Mouse (Mus musculus): ENCODE results near the gene Cilp. TPM values are rescaled to one million over a fixed set of nuclear protein-coding genes. Genes with fewer than 3 reads are reported as not detected.
A peak's percentile ranks its signal among the peaks of the same experiment; 100 is the strongest.
"Not testable (repeated sequence)": the region's sequence is repeated elsewhere in the genome, so short reads cannot be mapped to it uniquely, and the experiment has no call there.

Cilp gene
- polyA plus RNA-seq, 1 experiment from 2014 or later, result not detected

DNA sequence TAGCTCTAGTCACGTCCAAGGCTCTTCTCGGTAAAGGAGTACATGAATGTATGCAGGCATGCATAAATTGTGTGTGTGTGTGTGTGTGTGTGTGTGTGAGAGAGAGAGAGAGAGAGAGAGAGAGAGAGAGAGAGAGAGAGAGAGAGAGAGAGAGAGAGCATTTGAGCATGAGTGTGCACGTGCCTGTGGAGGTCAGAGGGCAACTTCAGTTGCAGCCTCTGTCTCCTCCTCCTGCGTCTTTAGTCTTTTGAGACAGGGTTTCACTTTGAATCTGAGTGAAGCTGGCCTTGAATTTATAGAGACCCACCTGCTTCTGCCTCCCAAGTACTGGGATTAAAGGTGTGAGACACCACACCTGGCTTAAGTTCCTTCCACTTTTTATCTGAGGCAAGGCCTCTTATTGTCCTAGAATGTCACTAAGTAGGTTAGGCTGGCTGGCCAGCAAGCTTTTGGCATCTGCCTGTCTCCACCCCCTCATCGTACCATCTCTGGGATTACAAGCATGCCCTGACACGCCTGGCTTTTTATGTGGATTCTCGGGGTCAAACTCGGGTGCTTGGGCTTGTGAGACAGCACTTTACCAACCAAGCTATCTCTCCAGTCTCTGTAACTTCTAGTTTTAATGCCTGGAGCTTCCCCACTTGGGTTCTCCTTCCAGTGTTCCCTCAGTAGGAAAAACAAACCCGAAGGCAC lies 7.6 kb upstream of the Cilp start:
- no peaks in the 10 kb centered on the region for H3K9me3 ChIP-seq
- no peaks in the 10 kb centered on the region for H3K36me3 ChIP-seq (replicated peaks)
- no peaks in the 10 kb centered on the region for H3K27me3 ChIP-seq (ENCODE audit: poor library complexity, severe bottlenecking)
- no peak for DNase-seq (ENCODE audit: extremely low spot score, low spot score)
- H3K27ac ChIP-seq, result no peak overlapping the region
- WGBS, result 74% methylated on average over 9 of the region's 9 CpGs
- H3K4me3 ChIP-seq, result no peak overlapping the region
- 0 out of 2 replicates have a peak, but pooled peaks cover 7% of the 10 kb centered on the region for H3K4me1 ChIP-seq

DNA sequence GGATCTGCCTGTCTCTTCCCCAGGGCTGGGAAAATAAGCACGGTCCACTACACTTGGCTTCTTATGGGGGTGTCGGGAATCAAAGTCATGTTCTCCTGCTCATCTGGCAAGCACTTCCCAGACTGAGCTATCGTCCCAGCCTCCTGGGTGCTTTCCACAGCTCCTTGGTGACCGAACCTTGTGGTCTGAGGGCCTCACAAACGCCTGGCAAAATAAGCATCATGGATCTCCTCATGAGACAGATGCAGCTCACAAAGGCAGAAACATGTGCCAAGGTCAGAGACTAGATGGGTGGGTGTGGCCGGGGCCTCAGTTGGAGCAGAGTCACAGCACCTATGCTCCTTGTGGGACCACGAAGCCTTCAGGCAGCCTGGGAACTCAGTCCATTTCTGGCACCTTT lies 5.6 kb upstream of the Cilp start:
- no peaks in the 10 kb centered on the region for H3K9me3 ChIP-seq
- 0 out of 2 replicates have a peak, but pooled peaks cover 7% of the 10 kb centered on the region for H3K4me1 ChIP-seq
- 86% methylated on average over 7 of the region's 7 CpGs for WGBS
- H3K27me3 ChIP-seq (ENCODE audit: poor library complexity, severe bottlenecking), result no peaks in the 10 kb centered on the region
- H3K4me3 ChIP-seq, result no peak overlapping the region
- H3K27ac ChIP-seq, result no peak overlapping the region
- no peak for DNase-seq (ENCODE audit: extremely low spot score, low spot score)
- no peaks in the 10 kb centered on the region for H3K36me3 ChIP-seq (replicated peaks)

DNA sequence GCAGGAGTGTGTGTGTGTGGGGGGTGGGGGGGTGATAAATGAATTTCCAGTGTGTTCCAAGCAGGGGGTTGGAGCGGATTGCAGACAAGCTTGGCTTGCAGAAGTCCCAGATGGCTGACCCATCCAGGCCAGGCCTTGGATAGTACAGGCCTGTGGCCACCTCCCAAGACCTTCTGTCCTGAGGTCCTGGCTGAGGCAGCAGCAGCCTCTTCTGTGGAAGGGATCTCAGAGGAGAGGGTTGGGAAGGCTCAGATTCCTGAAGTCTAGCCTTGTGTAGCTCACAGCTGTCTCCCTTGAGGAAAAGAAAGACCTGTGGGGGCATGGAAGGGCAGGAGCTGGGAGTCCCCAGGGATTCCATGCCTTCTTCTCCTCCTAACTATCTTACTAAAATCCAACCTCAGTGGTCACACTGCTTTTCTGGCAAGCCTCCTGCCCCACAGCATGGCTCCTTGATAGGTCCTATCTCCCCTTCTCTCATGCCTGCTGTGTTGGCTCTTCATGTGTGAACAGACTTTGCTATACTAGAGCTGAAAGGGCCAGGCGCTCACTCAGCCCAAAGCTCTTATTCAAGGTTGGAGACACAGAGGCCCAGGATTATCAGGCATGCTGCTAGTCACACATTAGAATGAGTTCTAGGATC lies 3.3 kb upstream of the Cilp start:
- no peak overlapping the region for H3K4me3 ChIP-seq
- peaks cover 21% of the 10 kb centered on the region for H3K27me3 ChIP-seq (ENCODE audit: poor library complexity, severe bottlenecking)
- 90% methylated on average over 2 of the region's 2 CpGs for WGBS
- peaks cover 19% of the 10 kb centered on the region for H3K4me1 ChIP-seq
- no peaks in the 10 kb centered on the region for H3K36me3 ChIP-seq (replicated peaks)
- H3K27ac ChIP-seq, result 0 out of 2 replicates have a peak overlapping the region, but pooled peaks have one; percentile 20
- DNase-seq (ENCODE audit: extremely low spot score, low spot score), result no peak
- no peaks in the 10 kb centered on the region for H3K9me3 ChIP-seq

DNA sequence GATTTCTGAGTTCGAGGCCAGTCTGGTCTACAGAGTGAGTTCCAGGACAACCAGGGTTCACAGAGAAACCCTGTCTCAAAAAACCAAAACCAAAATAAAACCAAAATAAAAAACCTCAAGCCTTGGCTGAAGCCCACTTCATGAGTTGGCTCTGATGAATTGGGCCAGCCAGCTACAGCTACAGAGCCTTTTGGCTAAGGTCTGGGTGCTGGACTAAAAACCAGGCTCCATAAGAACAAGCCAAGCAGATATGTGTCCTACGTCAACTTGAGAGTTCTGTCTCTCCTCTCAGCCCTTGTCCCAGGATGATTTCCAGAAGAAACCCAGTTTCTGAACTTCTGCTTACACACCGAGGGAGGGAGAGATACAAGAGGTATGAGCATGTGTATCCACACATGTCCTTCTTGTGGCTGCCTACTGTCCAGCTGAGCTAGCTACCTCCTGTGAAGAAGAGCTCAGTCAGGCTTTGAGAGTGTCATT lies 2.3 kb upstream of the Cilp start:
- Histone ChIP-seq H3K4me3 (no peak overlapping the region), H3K4me1 (peaks cover 28% of the 10 kb centered on the region), H3K27ac (no peak overlapping the region), H3K9me3 (no peaks in the 10 kb centered on the region), H3K27me3 (ENCODE audit: poor library complexity, severe bottlenecking) (peaks cover 21% of the 10 kb centered on the region), H3K36me3 (replicated peaks) (no peaks in the 10 kb centered on the region)
- no peak for DNase-seq (ENCODE audit: extremely low spot score, low spot score)
- 92% methylated on average over 3 of the region's 3 CpGs for WGBS

DNA sequence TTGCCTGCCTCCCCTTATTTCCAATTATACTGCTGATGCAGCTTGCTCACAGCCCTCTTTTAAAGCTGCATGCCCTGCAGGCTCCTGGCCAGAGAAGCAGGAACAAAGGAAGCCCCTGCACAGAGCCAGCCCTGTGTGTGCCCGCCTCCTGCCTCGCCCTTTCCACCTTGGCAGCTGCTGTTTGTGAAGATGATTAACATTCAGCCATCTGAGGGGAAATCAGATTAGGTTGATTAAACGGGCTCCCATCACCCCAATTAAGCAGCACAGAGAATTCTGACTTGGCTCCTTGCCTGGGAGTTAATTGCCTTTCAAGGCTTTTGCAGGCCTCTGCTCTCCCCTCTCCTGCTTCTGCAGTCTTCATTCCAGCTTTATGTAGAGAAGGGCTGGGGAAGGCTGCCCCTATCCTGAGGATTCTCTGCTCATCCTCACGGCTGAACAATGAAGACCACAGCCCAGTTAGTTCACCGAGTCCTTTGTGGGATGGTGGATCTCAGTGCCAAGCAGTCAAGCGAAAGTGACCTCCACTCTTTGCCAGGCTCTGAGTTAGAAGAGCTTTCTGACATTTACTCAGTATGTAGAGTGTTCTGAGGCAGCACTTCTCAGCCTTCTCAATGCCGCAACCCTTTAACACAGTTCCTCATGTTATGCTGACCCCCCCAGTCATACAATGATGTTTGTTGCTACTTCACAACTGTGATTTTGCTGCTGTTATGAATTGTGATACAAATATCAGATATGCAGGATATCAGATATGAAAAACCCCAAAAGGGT lies 2.9 kb downstream of the Cilp start:
- Histone ChIP-seq H3K36me3 (replicated peaks) (no peaks in the 10 kb centered on the region), H3K4me1 (peaks cover 58% of the 10 kb centered on the region), H3K27ac (peak overlapping the region; percentile 79), H3K9me3 (no peaks in the 10 kb centered on the region), H3K4me3 (0 out of 2 replicates have a peak overlapping the region, but pooled peaks have one; percentile 1), H3K27me3 (ENCODE audit: poor library complexity, severe bottlenecking) (peaks cover 47% of the 10 kb centered on the region)
- peak; percentile 76 for DNase-seq (ENCODE audit: extremely low spot score, low spot score)
- 20% methylated on average over 7 of the region's 7 CpGs for WGBS

DNA sequence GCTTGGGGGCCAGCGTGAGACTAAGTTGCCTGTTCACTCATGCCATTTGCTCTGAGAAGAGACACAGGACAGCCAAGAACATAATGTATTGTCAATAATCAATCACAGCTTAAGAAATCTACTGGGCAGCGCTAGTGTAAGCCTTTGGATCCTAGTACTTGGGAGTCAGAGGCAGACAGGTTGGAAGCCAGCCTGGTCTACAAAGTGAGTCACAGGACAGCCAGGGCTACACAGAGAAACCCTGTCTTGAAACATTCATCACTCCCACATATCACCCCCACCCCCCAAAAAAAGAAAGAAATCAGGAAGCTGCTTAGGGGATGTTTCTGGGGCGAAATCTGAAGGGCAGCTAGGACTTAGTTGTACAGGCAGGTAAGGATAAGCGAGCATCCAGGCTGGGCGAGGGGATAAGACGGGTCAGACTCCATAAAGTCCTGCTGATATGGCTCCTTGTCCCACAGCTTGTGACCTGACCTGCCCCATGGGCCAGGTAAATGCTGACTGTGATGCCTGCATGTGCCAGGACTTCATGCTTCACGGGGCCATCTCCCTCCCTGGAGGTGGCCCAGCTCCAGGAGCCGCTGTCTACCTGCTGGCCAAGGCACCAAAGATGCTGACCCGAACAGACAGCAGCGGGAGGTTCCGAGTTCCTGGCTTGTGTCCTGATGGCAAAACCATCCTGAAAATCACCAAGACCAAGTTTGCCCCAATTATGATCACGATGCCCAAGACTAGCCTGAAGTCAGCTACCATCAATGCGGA lies 8.2 kb downstream of the Cilp start:
- H3K9me3 ChIP-seq, result no peaks in the 10 kb centered on the region
- no peak overlapping the region for H3K4me3 ChIP-seq
- peaks cover 30% of the 10 kb centered on the region for H3K4me1 ChIP-seq
- peaks cover 26% of the 10 kb centered on the region for H3K27me3 ChIP-seq (ENCODE audit: poor library complexity, severe bottlenecking)
- no peaks in the 10 kb centered on the region for H3K36me3 ChIP-seq (replicated peaks)
- no peak for DNase-seq (ENCODE audit: extremely low spot score, low spot score)
- no peak overlapping the region for H3K27ac ChIP-seq
- 88% methylated on average over 13 of the region's 13 CpGs for WGBS

DNA sequence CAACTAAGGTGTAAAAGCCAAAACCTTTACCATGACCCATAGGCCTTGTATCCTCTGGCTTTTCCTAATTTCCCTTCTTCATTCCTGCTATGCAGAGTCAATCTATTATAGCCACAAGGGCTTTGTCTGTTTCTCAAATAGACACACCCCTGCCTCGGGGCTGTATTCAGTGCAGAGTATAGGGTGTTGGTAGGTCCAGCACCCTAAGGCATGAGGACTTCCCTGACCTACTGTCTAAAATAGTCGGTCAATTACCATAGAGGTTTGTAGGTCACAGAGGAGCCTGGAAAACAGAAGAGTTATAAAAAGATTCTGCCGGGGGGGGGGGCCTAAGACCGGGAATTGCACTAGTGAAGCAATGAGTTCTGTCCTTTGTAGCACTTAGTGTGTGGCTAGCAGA lies 8.9 kb downstream of the Cilp start:
- Histone ChIP-seq H3K36me3 (replicated peaks) (no peaks in the 10 kb centered on the region), H3K27ac (no peak overlapping the region), H3K4me3 (no peak overlapping the region), H3K9me3 (no peaks in the 10 kb centered on the region), H3K4me1 (peaks cover 23% of the 10 kb centered on the region), H3K27me3 (ENCODE audit: poor library complexity, severe bottlenecking) (peaks cover 24% of the 10 kb centered on the region)
- DNase-seq (ENCODE audit: extremely low spot score, low spot score), result no peak
- 90% methylated on average over 4 of the region's 4 CpGs for WGBS

DNA sequence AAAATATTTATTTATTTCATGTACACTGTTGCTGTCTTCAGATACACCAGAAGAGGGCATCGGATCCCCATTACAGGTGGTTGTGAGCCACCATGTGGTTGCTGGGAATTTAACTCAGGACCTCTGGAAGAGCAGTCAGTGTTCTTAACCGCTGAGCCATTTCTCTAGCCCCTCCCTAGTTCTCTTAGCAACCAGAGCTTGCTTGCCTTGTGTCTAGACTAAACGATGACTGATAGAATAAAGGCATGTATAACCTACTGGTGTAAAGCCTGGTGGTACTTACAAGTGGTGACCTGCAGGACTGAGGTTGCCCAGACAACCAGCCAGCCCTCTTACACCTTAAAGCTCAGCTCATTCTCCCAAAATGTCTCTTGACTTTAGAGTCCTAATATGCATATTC lies 9.9 kb downstream of the Cilp start:
- H3K27me3 ChIP-seq (ENCODE audit: poor library complexity, severe bottlenecking), result peaks cover 14% of the 10 kb centered on the region
- not testable (repeated sequence) for H3K4me3 ChIP-seq; H3K9me3 ChIP-seq; DNase-seq (ENCODE audit: extremely low spot score, low spot score); H3K36me3 ChIP-seq (replicated peaks); H3K27ac ChIP-seq
- WGBS, result 88% methylated on average over 3 of the region's 3 CpGs
- H3K4me1 ChIP-seq, result peaks cover 15% of the 10 kb centered on the region

DNA sequence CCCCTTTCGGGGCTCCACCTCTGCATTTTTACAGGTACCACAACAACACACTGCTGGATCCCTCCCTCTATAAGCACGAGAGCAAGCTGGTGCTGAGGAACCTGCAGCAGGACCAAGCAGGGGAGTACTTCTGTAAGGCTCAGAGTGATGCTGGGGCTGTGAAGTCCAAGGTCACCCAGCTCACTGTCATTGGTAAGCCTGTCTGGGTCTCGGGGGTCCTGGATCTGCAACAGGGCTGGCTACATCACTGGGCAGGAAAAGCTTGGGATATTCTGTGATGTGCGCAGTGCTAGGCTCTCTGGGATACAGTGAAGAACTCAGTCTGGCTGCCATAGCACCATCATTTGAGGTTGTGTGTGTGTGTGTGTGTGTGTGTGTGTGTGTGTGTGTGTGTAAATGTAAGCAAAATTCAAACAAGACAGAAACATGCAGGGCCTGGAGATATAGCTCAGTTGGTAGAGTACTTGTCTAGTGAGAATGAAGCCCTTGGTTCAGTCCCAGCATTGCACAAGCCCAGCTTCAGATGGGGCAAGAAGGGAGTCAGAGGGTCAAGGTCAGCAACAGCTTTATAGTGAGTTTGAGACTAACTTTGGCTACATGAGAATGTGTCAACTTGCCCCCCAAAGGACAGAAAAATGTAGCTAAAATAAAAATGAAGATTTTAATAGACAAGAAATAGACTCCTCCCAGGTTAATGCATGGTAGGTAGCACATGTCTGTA lies 11.0 kb downstream of the Cilp start:
- peaks cover 3% of the 10 kb centered on the region; the same call in 1 of the 2 replicates for H3K27me3 ChIP-seq (ENCODE audit: poor library complexity, severe bottlenecking)
- H3K4me1 ChIP-seq, result peaks cover 10% of the 10 kb centered on the region
- no peak overlapping the region for H3K4me3 ChIP-seq
- H3K27ac ChIP-seq, result no peak overlapping the region
- DNase-seq (ENCODE audit: extremely low spot score, low spot score), result no peak
- no peaks in the 10 kb centered on the region for H3K9me3 ChIP-seq
- WGBS, result 86% methylated on average over 4 of the region's 4 CpGs
- no peaks in the 10 kb centered on the region for H3K36me3 ChIP-seq (replicated peaks)

DNA sequence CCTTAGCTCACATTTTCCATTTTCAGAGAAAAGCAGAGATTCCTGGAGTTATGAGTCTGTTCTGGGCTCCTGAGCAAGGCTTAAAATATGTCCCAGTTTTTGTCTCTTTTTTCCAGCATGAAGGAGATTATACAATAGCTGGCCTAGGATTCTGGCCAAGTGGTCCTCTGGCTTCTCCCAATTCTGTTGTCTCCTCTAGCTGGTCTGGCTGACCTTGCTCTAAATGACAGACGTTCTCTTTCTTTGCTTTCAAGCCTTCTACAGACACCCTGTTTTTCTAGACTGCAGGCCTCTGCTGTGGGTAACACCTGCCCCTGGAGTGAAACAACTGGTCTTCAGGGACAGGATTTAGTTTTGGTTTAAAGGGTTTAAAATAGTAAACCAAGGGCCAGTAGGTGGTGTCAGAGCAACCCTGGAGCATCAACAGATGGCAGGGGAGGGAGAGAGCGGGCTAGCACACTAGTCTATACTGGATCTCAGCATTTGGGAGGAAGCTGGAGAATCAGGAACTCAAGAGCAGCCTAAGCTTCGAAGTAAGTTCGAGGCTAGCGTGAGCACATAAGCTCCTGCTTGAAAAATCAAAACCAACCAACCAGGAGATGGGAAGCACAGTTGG lies 16.7 kb downstream of the Cilp start:
- Histone ChIP-seq H3K27ac (no peak overlapping the region), H3K27me3 (ENCODE audit: poor library complexity, severe bottlenecking) (no peaks in the 10 kb centered on the region), H3K36me3 (replicated peaks) (no peaks in the 10 kb centered on the region), H3K4me3 (no peak overlapping the region), H3K9me3 (no peaks in the 10 kb centered on the region), H3K4me1 (no peaks in the 10 kb centered on the region)
- 73% methylated on average over 5 of the region's 5 CpGs for WGBS
- no peak for DNase-seq (ENCODE audit: extremely low spot score, low spot score)

DNA sequence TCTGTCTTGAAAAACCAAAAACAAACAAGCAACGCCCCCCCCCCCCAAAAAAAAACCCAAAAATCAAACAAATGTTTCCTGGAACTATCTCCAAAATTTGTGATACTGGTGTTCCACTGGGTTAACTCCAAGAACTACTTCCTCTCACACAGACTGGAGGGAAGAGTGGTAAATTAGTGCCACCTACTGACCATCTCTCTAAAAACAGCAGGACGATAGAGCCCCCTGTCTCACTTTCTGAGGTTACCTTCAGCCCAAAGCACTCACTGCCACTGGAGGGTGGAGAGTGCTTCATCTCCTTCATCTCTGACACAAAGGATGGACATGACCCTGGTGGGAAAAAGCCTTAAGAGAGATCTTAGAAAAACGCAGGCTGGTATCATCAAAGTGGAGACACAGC lies 18.3 kb downstream of the Cilp start:
- 2% methylated on average over 3 of the region's 3 CpGs for WGBS

More for the DNA sequence above, 18.3 kb downstream of the Cilp start:
- Histone ChIP-seq H3K27ac (no peak overlapping the region), H3K4me1 (no peaks in the 10 kb centered on the region), H3K9me3 (no peaks in the 10 kb centered on the region), H3K27me3 (ENCODE audit: poor library complexity, severe bottlenecking) (no peaks in the 10 kb centered on the region), H3K36me3 (replicated peaks) (no peaks in the 10 kb centered on the region), H3K4me3 (no peak overlapping the region)
- peak; percentile 27 for DNase-seq (ENCODE audit: extremely low spot score, low spot score)

Data from forebrain, embryonic 10.5 days (tissue).